Mouse (Mus musculus) kidney, embryonic 14.5 days (tissue): Measurements from ENCODE around the gene Arhgap22. TPM values are rescaled to one million over a fixed set of nuclear protein-coding genes. Genes with fewer than 3 reads are reported as not detected.

Experiments used
- ATAC-seq: fragments of 200-750 bp; cut with Nextera tagmentation; 2 replicates; pipeline ENCODE4 v1.8.0; 2017; ENCODE audit warnings: moderate number of reproducible peaks, mild to moderate bottlenecking, moderate TSS enrichment, moderate library complexity; ENCODE audit not compliant: low FRiP score, low TSS enrichment
- H3K27ac ChIP-seq: fragments of 300-500 bp; sonication (generic); 2 replicates; pipeline ENCODE4 v1.5.1; 2014; ENCODE audit warnings: low read depth, mild to moderate bottlenecking, low read length, moderate library complexity, mixed read lengths
- H3K27me3 ChIP-seq: fragments of 300-500 bp; sonication (generic); 2 replicates; pipeline ENCODE4 v1.6.1; 2014; ENCODE audit warnings: mild to moderate bottlenecking, low read length; ENCODE audit not compliant: control insufficient read depth, insufficient read depth
- H3K36me3 ChIP-seq: fragments of 300-500 bp; sonication (generic); 2 replicates; pipeline ENCODE4 v1.6.1; 2014; ENCODE audit warnings: low read length, mixed read lengths; ENCODE audit not compliant: control insufficient read depth, insufficient read depth
- H3K4me1 ChIP-seq: fragments of 300-500 bp; sonication (generic); 2 replicates; pipeline ENCODE4 v1.6.1; 2014; ENCODE audit warnings: low read length, mixed read lengths; ENCODE audit not compliant: control insufficient read depth, insufficient read depth
- H3K4me2 ChIP-seq: fragments of 300-500 bp; sonication (generic); replicated peaks from 2 replicates; pipeline ENCODE4 v1.6.1; 2014; ENCODE audit warnings: low read depth, mild to moderate bottlenecking, low read length
- H3K4me3 ChIP-seq: fragments of 300-500 bp; sonication (generic); 2 replicates; pipeline ENCODE4 v1.5.1; 2014; ENCODE audit warnings: mild to moderate bottlenecking, low read length
- H3K9ac ChIP-seq: fragments of 300-500 bp; sonication (generic); 2 replicates; pipeline ENCODE4 v1.6.1; 2014; ENCODE audit warnings: low read depth, mild to moderate bottlenecking, low read length, moderate library complexity
- H3K9me3 ChIP-seq: fragments of 300-500 bp; sonication (generic); 2 replicates; pipeline ENCODE4 v1.6.1; 2016; ENCODE audit warnings: low read length; ENCODE audit not compliant: control insufficient read depth
- WGBS: fragments of 180-500 bp; shearing (Covaris S2); extraction: QIAGEN DNeasy Blood & Tissue Kit; methylation state at CpG from one replicate; pipeline ENCODE4 v1.1.7; 2014; 5-methylcytosine and 5-hydroxymethylcytosine counted together
- polyA plus RNA-seq: library from polyadenylated mRNA; unstranded; fragments of >200 nt; fragmentation: Nextera tagmentation; extraction: Ambion mirVana; gene quantifications from 2 replicates; pipeline ENCODE4 v1.2.1, GENCODE M21; 2014

Gene Arhgap22
- polyA plus RNA-seq, 1 experiment from 2014 or later, result 2.6 TPM

DNA sequence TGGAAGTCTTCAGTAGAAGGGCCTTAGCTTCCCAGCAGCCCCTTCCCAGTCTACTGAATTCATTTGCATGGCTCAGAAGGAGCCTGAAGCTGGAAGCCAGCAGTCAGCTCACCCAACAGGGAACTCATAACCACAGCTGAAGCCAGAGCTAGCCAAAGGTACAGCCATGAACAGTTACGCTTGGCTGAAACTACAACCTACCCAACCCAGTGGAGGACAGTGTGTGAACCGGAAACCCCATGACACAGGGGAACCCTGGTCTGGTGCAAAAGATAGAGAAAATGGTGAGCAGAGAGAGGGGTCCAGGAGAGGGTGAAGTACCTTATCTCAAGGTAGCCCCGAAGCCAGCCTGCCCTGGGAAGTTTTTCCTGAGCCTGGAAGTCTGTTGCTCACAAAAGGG is 17.5 kb downstream of the Arhgap22 start:
- 87% methylated on average over 3 of the region's 3 CpGs for WGBS
- no peak overlapping the region for H3K4me3 ChIP-seq

DNA sequence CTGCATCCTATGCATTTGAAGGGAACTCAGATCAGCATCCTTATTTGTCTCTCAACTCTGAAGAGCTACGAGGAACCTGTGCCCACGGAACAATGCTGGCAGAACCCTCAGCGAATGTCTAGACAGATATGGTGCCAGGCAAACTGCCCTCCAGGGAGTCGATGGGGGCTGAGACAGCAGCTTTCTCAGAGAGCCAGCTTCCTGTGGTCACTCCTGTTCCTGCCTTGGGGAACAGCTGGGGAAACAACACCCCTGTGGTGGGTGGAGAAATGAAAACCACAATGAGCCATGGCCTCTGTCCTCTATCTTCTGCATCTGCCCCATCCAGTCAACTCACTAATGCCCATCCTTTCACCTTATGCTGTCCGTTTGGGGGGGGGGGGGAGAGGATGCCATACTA is 18.2 kb downstream of the Arhgap22 start:
- 83% methylated on average over 5 of the region's 5 CpGs for WGBS
- no peaks in the 10 kb centered on the region for H3K36me3 ChIP-seq
- H3K27ac ChIP-seq, result no peak overlapping the region
- H3K9ac ChIP-seq, result no peak overlapping the region
- H3K27me3 ChIP-seq, result no peaks in the 10 kb centered on the region
- ATAC-seq, result no peak
- no peak overlapping the region for H3K4me2 ChIP-seq
- no peaks in the 10 kb centered on the region for H3K4me1 ChIP-seq
- no peaks in the 10 kb centered on the region for H3K9me3 ChIP-seq
- H3K4me3 ChIP-seq, result no peak overlapping the region

More for the DNA sequence above, 17.5 kb downstream of the Arhgap22 start:
- H3K9me3 ChIP-seq, result no peaks in the 10 kb centered on the region
- no peaks in the 10 kb centered on the region for H3K36me3 ChIP-seq
- H3K4me2 ChIP-seq, result no peak overlapping the region
- no peak overlapping the region for H3K27ac ChIP-seq
- H3K4me1 ChIP-seq, result no peaks in the 10 kb centered on the region
- H3K9ac ChIP-seq, result no peak overlapping the region
- H3K27me3 ChIP-seq, result no peaks in the 10 kb centered on the region
- no peak for ATAC-seq

DNA sequence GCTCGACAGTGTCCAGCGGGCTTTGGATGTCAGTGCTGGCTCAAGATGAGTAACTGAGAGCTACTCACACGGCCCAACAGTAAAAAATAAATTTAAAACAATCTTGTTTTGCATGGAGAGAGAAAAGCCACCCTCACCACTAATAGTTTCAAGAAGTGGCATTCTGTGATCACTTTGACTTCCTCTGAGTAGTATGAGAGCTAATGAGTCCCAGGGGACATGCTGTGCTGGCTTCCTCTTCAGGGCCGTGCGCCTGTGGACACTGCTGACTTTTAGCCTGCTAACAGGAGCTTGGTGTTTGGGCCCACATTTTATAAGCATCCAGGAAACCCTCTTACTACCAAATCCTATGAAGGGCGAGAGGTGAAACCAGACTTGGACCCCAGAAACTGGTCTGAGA is 21.8 kb downstream of the Arhgap22 start:
- Histone ChIP-seq H3K9ac (no peak overlapping the region), H3K36me3 (no peaks in the 10 kb centered on the region), H3K4me3 (no peak overlapping the region), H3K27me3 (no peaks in the 10 kb centered on the region), H3K27ac (no peak overlapping the region), H3K9me3 (no peaks in the 10 kb centered on the region), H3K4me1 (no peaks in the 10 kb centered on the region), H3K4me2 (no peak overlapping the region)
- WGBS, result 75% methylated on average over 6 of the region's 6 CpGs
- ATAC-seq, result no peak

DNA sequence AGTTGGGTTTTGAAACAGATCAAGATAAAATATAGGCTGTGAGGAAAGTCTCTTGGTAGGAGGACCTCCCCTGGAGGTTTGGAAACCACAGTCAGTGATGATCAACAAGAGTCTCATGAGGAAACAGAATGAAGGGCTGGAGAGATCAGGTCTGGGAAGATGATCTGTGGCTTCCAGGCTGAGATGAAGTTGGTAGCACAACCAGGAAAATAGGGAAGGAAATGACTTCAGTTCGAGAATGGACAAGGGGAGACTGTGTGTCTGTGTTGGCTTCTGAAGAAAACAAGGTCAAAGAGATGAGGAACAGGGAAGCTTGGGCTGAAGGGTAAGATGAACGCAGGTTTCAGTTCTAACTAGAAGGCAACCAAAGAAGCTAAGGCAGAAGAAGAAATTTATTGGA is 26.6 kb downstream of the Arhgap22 start:
- Histone ChIP-seq H3K27ac (no peak overlapping the region), H3K4me3 (no peak overlapping the region), H3K9ac (no peak overlapping the region), H3K27me3 (no peaks in the 10 kb centered on the region), H3K4me1 (no peaks in the 10 kb centered on the region), H3K36me3 (no peaks in the 10 kb centered on the region), H3K9me3 (no peaks in the 10 kb centered on the region), H3K4me2 (no peak overlapping the region)
- ATAC-seq, result no peak
- 79% methylated on average over 2 of the region's 2 CpGs for WGBS

DNA sequence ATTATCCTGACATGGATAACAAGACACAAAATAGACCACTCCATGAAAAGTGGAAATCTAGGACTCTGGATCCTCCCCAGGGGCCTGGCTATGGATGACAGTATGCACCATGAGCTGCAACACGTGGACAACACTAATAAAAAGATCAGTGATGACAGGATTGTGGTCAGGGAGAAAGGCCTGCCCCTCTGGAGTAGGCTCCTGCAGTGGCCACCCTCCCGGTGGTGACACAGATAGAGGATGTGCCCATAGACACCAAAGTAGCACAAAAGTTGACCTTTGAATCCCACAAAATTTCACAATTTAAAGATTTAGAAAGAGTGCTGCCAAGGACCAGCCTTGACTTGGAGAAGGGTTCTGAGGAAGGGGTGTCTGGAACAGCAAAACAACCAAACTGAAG is 29.4 kb downstream of the Arhgap22 start:
- no peaks in the 10 kb centered on the region for H3K9me3 ChIP-seq
- H3K4me2 ChIP-seq, result no peak overlapping the region
- H3K4me1 ChIP-seq, result no peaks in the 10 kb centered on the region
- no peak overlapping the region for H3K4me3 ChIP-seq
- no peak for ATAC-seq
- H3K27ac ChIP-seq, result no peak overlapping the region
- WGBS, result 52% methylated on average over 2 of the region's 2 CpGs
- no peak overlapping the region for H3K9ac ChIP-seq
- H3K27me3 ChIP-seq, result no peaks in the 10 kb centered on the region
- H3K36me3 ChIP-seq, result no peaks in the 10 kb centered on the region

DNA sequence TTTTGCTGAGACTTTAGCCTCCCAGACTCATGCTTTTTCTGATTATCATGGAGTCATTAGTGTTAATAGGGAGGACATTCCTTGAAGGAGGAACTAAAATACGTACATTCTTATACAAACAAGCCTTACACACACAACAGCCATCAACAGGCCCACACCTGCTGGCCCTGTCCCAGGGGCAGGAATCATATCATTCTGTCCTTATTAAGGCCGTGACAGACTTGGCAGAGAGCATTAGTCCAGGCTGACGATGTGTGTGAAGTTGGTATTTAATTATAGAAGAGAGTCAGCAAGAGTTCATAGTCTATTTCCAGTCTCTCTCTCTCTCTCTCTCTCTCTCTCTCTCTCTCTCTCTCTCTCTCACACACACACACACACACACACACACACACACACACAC is 30.7 kb downstream of the Arhgap22 start:
- Histone ChIP-seq H3K27ac (no peak overlapping the region), H3K4me2 (no peak overlapping the region), H3K4me3 (no peak overlapping the region), H3K9ac (no peak overlapping the region), H3K9me3 (no peaks in the 10 kb centered on the region), H3K36me3 (no peaks in the 10 kb centered on the region), H3K27me3 (no peaks in the 10 kb centered on the region), H3K4me1 (no peaks in the 10 kb centered on the region)
- 69% methylated on average over 3 of the region's 3 CpGs for WGBS
- no peak for ATAC-seq

DNA sequence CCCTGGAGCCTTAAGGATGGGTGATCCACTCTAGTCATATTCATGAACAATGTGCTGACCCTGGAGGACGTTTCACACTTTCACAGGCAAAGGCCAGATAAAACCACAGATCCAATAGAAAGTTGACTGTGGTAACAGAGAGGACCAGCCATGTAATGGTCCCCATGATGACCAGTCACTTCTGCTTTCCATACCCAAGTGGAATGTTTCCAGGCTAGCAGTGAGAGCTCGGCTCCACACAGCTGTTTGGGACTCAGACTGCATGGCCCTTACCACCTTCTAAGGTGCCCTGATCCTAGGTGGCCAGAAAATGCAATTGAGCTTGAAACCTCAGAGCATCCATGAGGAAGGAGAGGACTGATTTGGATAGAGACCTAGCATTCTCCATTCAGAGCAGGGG is 31.1 kb downstream of the Arhgap22 start:
- H3K9ac ChIP-seq, result no peak overlapping the region
- H3K27ac ChIP-seq, result no peak overlapping the region
- no peaks in the 10 kb centered on the region for H3K36me3 ChIP-seq
- H3K4me2 ChIP-seq, result no peak overlapping the region
- no peak for ATAC-seq
- H3K27me3 ChIP-seq, result no peaks in the 10 kb centered on the region; the same call in 1 of the 2 replicates
- 72% methylated on average over 2 of the region's 2 CpGs for WGBS
- no peaks in the 10 kb centered on the region; the same call in 1 of the 2 replicates for H3K4me1 ChIP-seq
- no peak overlapping the region for H3K4me3 ChIP-seq
- H3K9me3 ChIP-seq, result no peaks in the 10 kb centered on the region

DNA sequence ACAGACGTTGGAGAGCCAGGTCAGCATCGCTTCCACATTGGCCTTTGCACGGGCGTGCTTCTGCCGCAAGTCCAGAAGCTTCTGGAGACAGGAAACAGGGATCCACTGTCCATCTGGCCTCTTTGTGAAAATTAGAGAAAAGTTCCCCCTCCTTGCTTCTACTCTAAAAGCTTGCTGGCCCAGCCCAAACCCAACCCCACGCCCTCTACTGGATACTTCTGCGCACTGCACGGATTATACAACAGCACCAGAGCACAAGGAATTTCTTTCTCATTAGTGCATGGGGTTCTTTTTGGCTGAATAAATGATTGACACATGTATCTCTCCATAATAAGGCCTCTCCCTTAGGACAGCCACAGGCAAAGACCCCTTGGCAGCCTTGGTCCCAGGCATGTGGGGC is 32.6 kb downstream of the Arhgap22 start:
- H3K4me3 ChIP-seq, result no peak overlapping the region
- peaks cover 1% of the 10 kb centered on the region; the same call in 1 of the 2 replicates for H3K27me3 ChIP-seq
- 39% methylated on average over 8 of the region's 8 CpGs for WGBS
- H3K9me3 ChIP-seq, result no peaks in the 10 kb centered on the region
- H3K36me3 ChIP-seq, result no peaks in the 10 kb centered on the region
- peaks cover 13% of the 10 kb centered on the region; the same call in 1 of the 2 replicates for H3K4me1 ChIP-seq
- ATAC-seq, result no peak
- H3K27ac ChIP-seq, result no peak overlapping the region
- H3K9ac ChIP-seq, result no peak overlapping the region
- no peak overlapping the region for H3K4me2 ChIP-seq

DNA sequence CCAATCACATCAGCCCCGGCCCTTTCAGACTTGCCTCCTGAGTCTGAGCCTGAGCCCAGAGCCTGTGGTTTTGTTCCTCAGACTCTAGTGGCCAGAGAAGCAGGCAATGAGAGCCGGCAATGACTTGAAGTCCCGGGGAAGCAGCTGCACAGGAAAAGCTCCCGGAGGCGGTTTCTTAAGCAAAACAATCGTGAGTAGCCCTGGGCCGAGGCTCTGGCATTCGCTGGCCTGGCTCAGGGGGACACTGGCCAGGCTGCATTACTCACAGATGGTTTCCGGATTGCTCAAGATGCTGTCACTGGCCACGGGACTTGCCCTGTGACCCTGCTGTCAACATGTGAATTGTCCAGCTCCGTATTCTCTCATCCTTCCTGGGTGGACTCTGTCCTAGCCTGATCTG is 33.8 kb downstream of the Arhgap22 start:
- 21% methylated on average over 11 of the region's 11 CpGs for WGBS
- ATAC-seq, result no peak
- H3K9ac ChIP-seq, result no peak overlapping the region
- no peak overlapping the region for H3K4me3 ChIP-seq
- peaks cover 13% of the 10 kb centered on the region; the same call in 1 of the 2 replicates for H3K4me1 ChIP-seq
- no peak overlapping the region for H3K27ac ChIP-seq
- peaks cover 3% of the 10 kb centered on the region; the same call in 1 of the 2 replicates for H3K27me3 ChIP-seq
- no peaks in the 10 kb centered on the region for H3K36me3 ChIP-seq
- H3K9me3 ChIP-seq, result no peaks in the 10 kb centered on the region
- no peak overlapping the region for H3K4me2 ChIP-seq
